Mouse (Mus musculus) kidney, adult 2 months (tissue): Measurements from ENCODE around the gene Snrpa. TPM values are rescaled to one million over a fixed set of nuclear protein-coding genes. Genes with fewer than 3 reads are reported as not detected.

Experiments used
- DNase-seq: peaks from one replicate; pipeline ENCODE4 v3.0.0; 2021
- H3K27ac ChIP-seq: fragments of 200-500 bp; 2 replicates; pipeline ENCODE4 v1.5.1; 2012; ENCODE audit warnings: low read depth, low read length, control low read depth, inconsistent platforms; ENCODE audit not compliant: insufficient read depth
- H3K27me3 ChIP-seq: fragments of 200-500 bp; replicated peaks from 2 replicates; pipeline ENCODE4 v1.6.1; 2012; ENCODE audit warnings: mild to moderate bottlenecking, moderate library complexity, low read length, inconsistent platforms; ENCODE audit not compliant: control insufficient read depth, insufficient read depth
- H3K36me3 ChIP-seq: fragments of 200-500 bp; 2 replicates; pipeline ENCODE4 v1.6.1; 2012; ENCODE audit warnings: mild to moderate bottlenecking, moderate library complexity, low read length, inconsistent platforms; ENCODE audit not compliant: control insufficient read depth, insufficient read depth
- H3K4me1 ChIP-seq: fragments of 200-500 bp; 2 replicates; pipeline ENCODE4 v1.6.1; 2011; ENCODE audit warnings: low read length; ENCODE audit not compliant: control insufficient read depth, insufficient read depth
- H3K4me3 ChIP-seq: fragments of 200-500 bp; 2 replicates; pipeline ENCODE4 v1.5.1; 2011; ENCODE audit warnings: mild to moderate bottlenecking, low read depth, low read length, control low read depth; ENCODE audit not compliant: insufficient read depth
- CTCF ChIP-seq: fragments of 200-500 bp; conservative IDR thresholded peaks from 2 replicates; pipeline ENCODE4 v1.5.1; 2011; ENCODE audit warnings: low read depth, mild to moderate bottlenecking, control low read depth, low read length, moderate library complexity, mixed read lengths; ENCODE audit not compliant: insufficient read depth, insufficient read length
- POLR2A ChIP-seq: fragments of 200-500 bp; IDR thresholded peaks from one replicate; pipeline ENCODE4 v1.6.1; 2011; ENCODE audit warnings: low read depth, low read length, control low read depth
- WGBS: fragments of 180-500 bp; shearing (Covaris S2); methylation state at CpG from one replicate; pipeline ENCODE4 v1.1.7; 2018; 5-methylcytosine and 5-hydroxymethylcytosine counted together
- polyA plus RNA-seq: library from polyadenylated mRNA; depleted of rRNA; stranded (reverse); fragments of >200 nt; gene quantifications from 2 replicates; pipeline ENCODE4 v1.2.3, GENCODE M21; 2012

Snrpa gene
- polyA plus RNA-seq, 1 experiment: 127 TPM

GRCm38 (mm10) chr7:27231693-27232331, 35.7 kb upstream of the Snrpa start:
- no peaks in the 10 kb centered on the region for H3K27me3 ChIP-seq
- no peak overlapping the region for H3K27ac ChIP-seq
- TF ChIP-seq CTCF (no peak), POLR2A (no peak)
- no peaks in the 10 kb centered on the region for H3K36me3 ChIP-seq
- 74% methylated on average over 7 of the region's 7 CpGs for WGBS
- DNase-seq: no peak
- no peak overlapping the region for H3K4me3 ChIP-seq
- H3K4me1 ChIP-seq: peaks cover 10% of the 10 kb centered on the region

GRCm38 (mm10) chr7:27230781-27231180, 34.7 kb upstream of the Snrpa start:
- Histone ChIP-seq H3K4me1 (peaks cover 19% of the 10 kb centered on the region), H3K4me3 (no peak overlapping the region), H3K27ac (no peak overlapping the region), H3K27me3 (no peaks in the 10 kb centered on the region), H3K36me3 (no peaks in the 10 kb centered on the region)
- 77% methylated on average over 4 of the region's 4 CpGs for WGBS
- TF ChIP-seq CTCF (peak; percentile 47), POLR2A (no peak)
- DNase-seq: no peak

DNA sequence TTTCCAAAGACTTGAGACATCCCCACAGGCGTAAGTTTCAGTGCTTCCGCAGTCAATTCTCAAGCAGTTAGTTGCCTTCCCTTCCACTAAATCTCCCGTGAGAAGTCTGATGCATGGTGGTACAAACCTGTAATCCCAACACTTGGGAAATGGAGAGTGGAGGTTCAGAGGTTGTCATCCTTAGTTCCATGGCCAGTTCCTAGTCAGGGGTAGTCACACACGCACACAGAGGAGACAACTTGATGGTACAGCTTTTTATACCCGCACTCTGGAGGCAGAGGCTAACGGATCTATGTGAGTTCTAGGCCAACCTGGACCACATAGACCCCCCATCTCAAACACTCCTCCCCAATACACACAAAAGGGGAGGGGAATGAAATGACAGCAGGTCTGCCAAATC, 32.8 kb upstream of the Snrpa start:
- Histone ChIP-seq H3K4me1 (peaks cover 21% of the 10 kb centered on the region), H3K36me3 (no peaks in the 10 kb centered on the region), H3K27ac (peak overlapping the region; percentile 80), H3K4me3 (peak overlapping the region; percentile 72), H3K27me3 (no peaks in the 10 kb centered on the region)
- 16% methylated on average over 6 of the region's 6 CpGs for WGBS
- no peak for DNase-seq
- no peak for TF ChIP-seq CTCF

- TF ChIP-seq CTCF: 0 out of 2 replicates have a peak, but pooled peaks have one; percentile 12
- peak; percentile 94 for TF ChIP-seq POLR2A
- no peaks in the 10 kb centered on the region for H3K36me3 ChIP-seq
- H3K4me1 ChIP-seq: peaks cover 16% of the 10 kb centered on the region
- WGBS: under 1% methylated on average over 48 of the region's 49 CpGs
- peak within 1 kb of the TSS; percentile 80 for H3K27ac ChIP-seq
- H3K27me3 ChIP-seq: no peaks in the 10 kb centered on the region
- peak; percentile 96 for DNase-seq
- H3K4me3 ChIP-seq: peak within 1 kb of the TSS; percentile 72
These were observed 32.3 kb upstream of the Snrpa start, which contains the start of gene Itpkc for GRCm38 (mm10) chr7:27228281-27228821. Gene Itpkc (minus strand): TSS chr7:27228661.

- no peak for TF ChIP-seq POLR2A
- no peak for TF ChIP-seq CTCF
These were observed 31.6 kb upstream of the Snrpa start for GRCm38 (mm10) chr7:27227676-27228075.

DNA sequence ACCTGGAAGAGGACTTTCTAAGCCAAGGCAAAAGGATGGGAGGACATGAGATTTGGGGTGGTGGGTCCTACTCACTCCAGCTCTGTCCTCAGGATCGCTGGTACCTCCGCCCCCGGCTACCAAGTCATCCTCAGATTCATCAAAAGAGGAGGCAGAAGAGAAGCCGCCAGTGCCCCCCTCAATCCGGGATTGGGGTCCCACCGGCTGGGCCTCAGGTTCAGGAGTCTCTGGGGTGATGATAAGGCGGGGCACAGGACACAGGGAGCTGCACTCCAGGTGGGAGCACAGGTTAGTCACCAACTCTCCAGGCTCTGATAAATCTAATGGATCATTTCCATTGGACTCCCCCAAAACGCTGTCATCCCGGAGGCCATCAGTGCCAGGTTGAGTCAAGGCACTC, 31.2 kb upstream of the Snrpa start:
- 35% methylated on average over 9 of the region's 9 CpGs for WGBS
- H3K27me3 ChIP-seq: no peaks in the 10 kb centered on the region
- no peak for DNase-seq
- peaks cover 15% of the 10 kb centered on the region for H3K4me1 ChIP-seq
- no peak overlapping the region for H3K27ac ChIP-seq
- no peaks in the 10 kb centered on the region for H3K36me3 ChIP-seq
- TF ChIP-seq CTCF (no peak), POLR2A (no peak)
- peak overlapping the region; percentile 72 for H3K4me3 ChIP-seq

More at GRCm38 (mm10) chr7:27227676-27228075, 31.6 kb upstream of the Snrpa start:
- Histone ChIP-seq H3K4me3 (peak overlapping the region; percentile 72), H3K27ac (peak overlapping the region; percentile 19), H3K4me1 (peaks cover 15% of the 10 kb centered on the region), H3K36me3 (no peaks in the 10 kb centered on the region), H3K27me3 (no peaks in the 10 kb centered on the region)
- no peak for DNase-seq
- 2% methylated on average over 10 of the region's 10 CpGs for WGBS

DNA sequence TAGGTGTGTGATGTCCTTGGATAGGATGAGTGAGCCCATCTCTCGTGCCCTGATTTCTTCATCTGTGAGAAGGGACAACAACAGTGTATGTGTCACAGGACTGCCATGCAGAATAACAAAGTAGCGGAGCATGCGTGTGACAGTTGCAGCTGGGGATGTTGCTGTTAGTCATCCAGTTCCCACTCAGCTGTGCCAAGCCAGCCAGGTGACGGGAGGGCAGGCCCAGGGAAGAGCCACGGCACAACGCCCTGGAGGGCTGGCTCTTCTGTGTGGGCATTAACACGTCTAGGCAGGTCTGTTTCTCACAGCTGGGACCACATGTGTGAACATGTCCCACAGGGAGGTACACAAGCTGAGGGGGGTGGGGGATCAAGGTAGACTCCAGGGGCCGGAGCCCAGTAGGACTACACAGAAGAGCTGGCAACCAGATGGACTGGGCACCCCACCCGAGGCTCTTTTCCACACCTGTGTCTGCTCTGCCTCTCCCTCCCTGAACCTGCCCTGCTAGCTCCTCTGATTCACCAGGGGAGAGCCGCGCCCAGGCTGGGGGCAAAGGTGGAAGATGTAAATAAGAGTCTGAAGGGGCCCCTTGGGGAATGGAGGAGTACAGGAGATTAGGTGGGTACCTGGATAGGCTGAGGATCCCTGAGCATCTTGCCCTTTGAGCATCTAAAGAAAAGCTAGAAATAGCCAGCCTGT, 29.0 kb upstream of the Snrpa start:
- WGBS: 69% methylated on average over 11 of the region's 11 CpGs
- no peak for TF ChIP-seq POLR2A
- TF ChIP-seq CTCF: no peak
- H3K4me1 ChIP-seq: peaks cover 15% of the 10 kb centered on the region
- H3K36me3 ChIP-seq: no peaks in the 10 kb centered on the region
- DNase-seq: no peak
- no peak overlapping the region for H3K27ac ChIP-seq
- H3K27me3 ChIP-seq: no peaks in the 10 kb centered on the region
- no peak overlapping the region for H3K4me3 ChIP-seq
